Mouse (Mus musculus) C2C12 (cell line): ENCODE data around the gene Abcb11. TPM values are rescaled to one million over a fixed set of nuclear protein-coding genes. Genes with fewer than 3 reads are reported as not detected.
A peak's percentile ranks its signal among the peaks of the same experiment; 100 is the strongest.

Experiments
- H3K27me3 ChIP-seq: one replicate; pipeline ENCODE4 v1.6.1; 2011; ENCODE audit not compliant: control insufficient read depth, insufficient read depth, insufficient read length
- H3K36me3 ChIP-seq: one replicate; pipeline ENCODE4 v1.6.1; 2011; ENCODE audit not compliant: control insufficient read depth, insufficient read depth
- H3K4me3 ChIP-seq: one replicate; pipeline ENCODE4 v1.5.1; 2011; ENCODE audit warnings: mild to moderate bottlenecking, control low read depth; ENCODE audit not compliant: poor library complexity, insufficient read depth, severe bottlenecking
- H3K79me2 ChIP-seq: one replicate; pipeline ENCODE4 v1.6.1; 2011; ENCODE audit not compliant: control insufficient read depth, insufficient read depth
- H3K79me3 ChIP-seq: one replicate; pipeline ENCODE4 v1.6.1; 2011; ENCODE audit warnings: low read depth, control low read depth
- H3ac ChIP-seq: one replicate; pipeline ENCODE3; 2011; ENCODE audit warnings: low read depth; ENCODE audit not compliant: control insufficient read depth, insufficient read length
- CEBPB ChIP-seq: IDR thresholded peaks from one replicate; pipeline ENCODE4 v1.6.1; 2011; ENCODE audit warnings: low read depth, mild to moderate bottlenecking, control low read depth, moderate library complexity
- CTCF ChIP-seq: IDR thresholded peaks from one replicate; pipeline ENCODE4 v1.5.1; 2011; ENCODE audit not compliant: control insufficient read depth, insufficient read depth, insufficient read length
- FOSL1 ChIP-seq: IDR thresholded peaks from one replicate; pipeline ENCODE4 v1.8.0; 2011; ENCODE audit warnings: mild to moderate bottlenecking, low read length; ENCODE audit not compliant: poor library complexity, insufficient read depth, severe bottlenecking
- MAX ChIP-seq: IDR thresholded peaks from one replicate; pipeline ENCODE4 v1.6.1; 2011; ENCODE audit warnings: mild to moderate bottlenecking, control low read depth
- MYOD1 ChIP-seq: IDR thresholded peaks from one replicate; pipeline ENCODE4 v1.6.1; 2011; ENCODE audit warnings: low read depth; ENCODE audit not compliant: control insufficient read depth, insufficient read length
- MYOG ChIP-seq: IDR thresholded peaks from one replicate; pipeline ENCODE4 v1.6.1; 2011; ENCODE audit not compliant: control insufficient read depth, insufficient read length; ENCODE audit errors: extremely low read depth
- USF1 ChIP-seq: IDR thresholded peaks from one replicate; pipeline ENCODE4 v1.6.1; 2011; ENCODE audit warnings: low read depth, mild to moderate bottlenecking, control low read depth, moderate library complexity
- long read RNA-seq, 2 experiments: library from polyadenylated mRNA; unstranded; transcript quantifications; one replicate each; pipeline ENCODE4 v2.0.0; 2019 to 2020
- polyA plus RNA-seq: library from polyadenylated mRNA; unstranded; fragments of >200 nt; fragmentation: generic; extraction: Trizol; gene quantifications from one replicate; pipeline ENCODE4 v1.2.1, GENCODE M21; 2012; ENCODE audit warnings: missing spikeins

Gene Abcb11
- polyA plus RNA-seq: 0.02 TPM
- long read RNA-seq, experiment 1: 0 reads
- long read RNA-seq, experiment 2: 0 reads

GRCm38 (mm10) chr2:69342496-69343221, at the start of gene Abcb11:
TSS of gene Abcb11 (minus strand) at chr2:69342616.
- Histone ChIP-seq H3K36me3 (no peaks in the 10 kb centered on the region), H3ac (no peak within 1 kb of the TSS), H3K27me3 (no peaks in the 10 kb centered on the region), H3K79me3 (no peaks in the 10 kb centered on the region), H3K4me3 (no peak within 1 kb of the TSS), H3K79me2 (no peaks in the 10 kb centered on the region)
- TF ChIP-seq FOSL1 (no peak), MYOG (no peak), USF1 (no peak), MYOD1 (no peak), CTCF (no peak), MAX (no peak), CEBPB (no peak)

DNA sequence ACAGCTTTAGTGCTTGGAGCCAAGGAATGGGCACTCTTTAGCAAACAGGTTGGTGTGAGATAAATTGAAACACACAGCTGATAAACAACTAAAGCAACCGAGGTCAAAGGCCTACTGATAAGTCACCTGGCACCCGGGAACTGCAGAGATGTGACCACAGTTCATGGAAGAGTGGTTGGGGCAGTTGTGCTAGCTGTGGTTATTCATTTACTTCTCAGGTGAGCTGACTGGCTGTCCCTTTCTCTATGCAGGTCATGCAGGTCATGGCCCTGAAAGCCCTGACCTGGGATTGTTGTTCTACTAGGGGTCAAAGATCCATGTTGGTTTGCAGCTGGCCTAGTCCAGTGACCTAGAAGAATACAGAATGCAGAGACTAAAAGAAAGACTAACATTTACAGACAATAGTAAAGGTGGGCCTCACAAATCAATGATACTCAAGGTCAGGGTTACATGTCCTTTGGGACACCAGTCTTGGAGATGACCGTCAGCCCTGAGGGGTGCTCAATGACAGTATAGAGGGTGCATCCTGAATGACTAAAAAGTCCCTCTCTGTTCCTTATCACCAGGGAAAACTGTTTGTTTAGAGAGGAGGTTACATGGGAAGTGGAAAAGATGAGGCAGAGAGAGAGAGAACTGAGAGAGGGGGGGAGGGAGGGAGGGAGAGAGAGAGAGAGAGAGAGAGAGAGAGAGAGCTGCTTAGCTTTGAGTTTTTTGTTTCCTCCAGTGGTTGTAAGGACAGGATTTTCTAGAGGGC, 43.9 kb upstream of the Abcb11 start:
- Histone ChIP-seq H3ac (no peak overlapping the region), H3K79me2 (no peaks in the 10 kb centered on the region), H3K27me3 (no peaks in the 10 kb centered on the region), H3K4me3 (no peak overlapping the region), H3K36me3 (no peaks in the 10 kb centered on the region), H3K79me3 (peaks cover 3% of the 10 kb centered on the region)
- TF ChIP-seq MYOD1 (no peak), MAX (no peak), FOSL1 (no peak), CEBPB (no peak), USF1 (no peak), CTCF (no peak), MYOG (no peak)

- TF ChIP-seq MYOD1: no peak
- TF ChIP-seq USF1: no peak
- TF ChIP-seq MAX: no peak
- no peak for TF ChIP-seq MYOG
- no peak for TF ChIP-seq CEBPB
- no peak for TF ChIP-seq CTCF
- TF ChIP-seq FOSL1: no peak
- H3K79me2 ChIP-seq: no peaks in the 10 kb centered on the region
- H3K36me3 ChIP-seq: no peaks in the 10 kb centered on the region
- no peaks in the 10 kb centered on the region for H3K27me3 ChIP-seq
- no peak overlapping the region for H3K4me3 ChIP-seq
- no peak overlapping the region for H3ac ChIP-seq
- H3K79me3 ChIP-seq: peaks cover 3% of the 10 kb centered on the region
Observed at GRCm38 (mm10) chr2:69382838-69383237, 40.4 kb upstream of the Abcb11 start.

GRCm38 (mm10) chr2:69381740-69382139, 39.3 kb upstream of the Abcb11 start:
- H3K36me3 ChIP-seq: no peaks in the 10 kb centered on the region
- H3K79me3 ChIP-seq: peaks cover 3% of the 10 kb centered on the region
- H3K4me3 ChIP-seq: no peak overlapping the region
- no peaks in the 10 kb centered on the region for H3K79me2 ChIP-seq
- H3ac ChIP-seq: no peak overlapping the region
- no peak for TF ChIP-seq MAX
- no peak for TF ChIP-seq MYOG
- no peak for TF ChIP-seq MYOD1
- no peak for TF ChIP-seq FOSL1
- no peak for TF ChIP-seq USF1
- TF ChIP-seq CTCF: no peak
- TF ChIP-seq CEBPB: no peak
- no peaks in the 10 kb centered on the region for H3K27me3 ChIP-seq

DNA sequence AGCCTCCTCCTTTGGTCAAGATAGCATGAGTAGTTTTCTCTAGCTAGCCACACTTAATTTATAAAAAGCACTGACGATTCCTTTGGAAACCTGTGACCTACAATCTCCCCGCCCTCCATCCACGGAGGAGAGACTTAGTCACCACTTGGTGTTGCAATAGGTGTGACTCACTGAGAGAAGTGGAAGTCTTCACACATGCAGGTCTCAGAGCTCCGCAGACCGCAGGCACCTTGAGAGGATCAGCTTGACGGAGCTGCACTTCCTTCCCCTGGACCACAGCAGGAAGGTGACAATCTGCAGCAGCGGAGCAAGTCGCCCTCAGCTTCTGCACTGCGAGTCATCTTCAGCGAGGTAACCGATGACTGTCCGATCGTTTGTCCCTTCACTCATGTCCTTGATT, 37.9 kb upstream of the Abcb11 start, which contains the start of gene Dhrs9:
Gene Dhrs9, plus strand, starts transcription at position 165 of the 400 bp plus-strand sequence.
- H3ac ChIP-seq: peak within 1 kb of the TSS; percentile 3
- H3K79me2 ChIP-seq: no peaks in the 10 kb centered on the region
- H3K79me3 ChIP-seq: peaks cover 3% of the 10 kb centered on the region
- TF ChIP-seq MYOG: no peak
- peak; percentile 100 for TF ChIP-seq CEBPB
- peak; percentile 48 for TF ChIP-seq MYOD1
- peak; percentile 98 for TF ChIP-seq FOSL1
- TF ChIP-seq MAX: peak; percentile 88
- TF ChIP-seq CTCF: no peak
- TF ChIP-seq USF1: no peak
- H3K27me3 ChIP-seq: no peaks in the 10 kb centered on the region
- H3K36me3 ChIP-seq: no peaks in the 10 kb centered on the region
- H3K4me3 ChIP-seq: peak within 1 kb of the TSS; percentile 7
